Mouse (Mus musculus) heart, embryonic 16.5 days (tissue): ENCODE results near the gene Ccdc32. TPM values are rescaled to one million over a fixed set of nuclear protein-coding genes. Genes with fewer than 3 reads are reported as not detected.
A peak's percentile ranks its signal among the peaks of the same experiment; 100 is the strongest.

ENCODE experiments used
- ATAC-seq: fragments of 200-750 bp; cut with Nextera tagmentation; replicated peaks from 2 replicates; pipeline ENCODE4 v1.8.0; 2017; ENCODE audit warnings: moderate number of reproducible peaks; ENCODE audit not compliant: insufficient read depth, low FRiP score; ENCODE audit errors: extremely low read depth
- H3K27ac ChIP-seq: fragments of 300-500 bp; sonication (generic); 2 replicates; pipeline ENCODE4 v1.5.1; 2014; ENCODE audit warnings: mild to moderate bottlenecking, low read length, control low read depth, moderate library complexity
- H3K27me3 ChIP-seq: fragments of 300-500 bp; sonication (generic); 2 replicates; pipeline ENCODE4 v1.6.1; 2014; ENCODE audit warnings: low read length, mixed read lengths; ENCODE audit not compliant: control insufficient read depth, insufficient read depth
- H3K36me3 ChIP-seq: fragments of 300-500 bp; sonication (generic); 2 replicates; pipeline ENCODE4 v1.6.1; 2014; ENCODE audit not compliant: control insufficient read depth, insufficient read depth
- H3K4me1 ChIP-seq: fragments of 300-500 bp; sonication (generic); 2 replicates; pipeline ENCODE4 v1.6.1; 2014; ENCODE audit warnings: low read length, mixed read lengths; ENCODE audit not compliant: control insufficient read depth, insufficient read depth
- H3K4me2 ChIP-seq: fragments of 300-500 bp; sonication (generic); 2 replicates; pipeline ENCODE4 v1.6.1; 2014; ENCODE audit warnings: low read depth, mild to moderate bottlenecking, control low read depth, low read length
- H3K4me3 ChIP-seq: fragments of 300-500 bp; sonication (generic); 2 replicates; pipeline ENCODE4 v1.5.1; 2014; ENCODE audit warnings: mild to moderate bottlenecking, control low read depth, low read length
- H3K9ac ChIP-seq: fragments of 300-500 bp; sonication (generic); 2 replicates; pipeline ENCODE4 v1.6.1; 2014; ENCODE audit warnings: low read length, control low read depth
- H3K9me3 ChIP-seq: fragments of 300-500 bp; sonication (generic); replicated peaks from 2 replicates; pipeline ENCODE4 v1.6.1; 2016; ENCODE audit warnings: low read length; ENCODE audit not compliant: control insufficient read depth
- WGBS: fragments of 180-500 bp; shearing (Covaris S2); extraction: QIAGEN DNeasy Blood & Tissue Kit; methylation state at CpG from one replicate; pipeline ENCODE4 v1.1.7; 2014; 5-methylcytosine and 5-hydroxymethylcytosine counted together
- polyA plus RNA-seq: library from polyadenylated mRNA; unstranded; fragments of >200 nt; fragmentation: Nextera tagmentation; extraction: Ambion mirVana; gene quantifications from 2 replicates; pipeline ENCODE4 v1.2.1, GENCODE M21; 2015

Ccdc32 gene
- polyA plus RNA-seq, 1 experiment from 2014 or later, result 19.6 TPM

- H3K27me3 ChIP-seq, result peaks cover 10% of the 10 kb centered on the region; the same call in 1 of the 2 replicates
- no peaks in the 10 kb centered on the region for H3K4me1 ChIP-seq
- H3K27ac ChIP-seq, result no peak overlapping the region
- H3K4me2 ChIP-seq, result no peak overlapping the region
- no peak for ATAC-seq
- no peaks in the 10 kb centered on the region for H3K9me3 ChIP-seq
- 56% methylated on average over 6 of the region's 6 CpGs for WGBS
- H3K4me3 ChIP-seq, result no peak overlapping the region
- no peak overlapping the region for H3K9ac ChIP-seq
- H3K36me3 ChIP-seq, result no peaks in the 10 kb centered on the region
Measured at GRCm38 (mm10) chr2:118998115-118998866, 30.9 kb downstream of the Ccdc32 start.

- Histone ChIP-seq H3K27ac (no peak overlapping the region), H3K4me1 (no peaks in the 10 kb centered on the region), H3K4me2 (no peak overlapping the region), H3K9me3 (no peaks in the 10 kb centered on the region), H3K27me3 (peaks cover 10% of the 10 kb centered on the region; the same call in 1 of the 2 replicates), H3K4me3 (no peak overlapping the region), H3K36me3 (no peaks in the 10 kb centered on the region), H3K9ac (no peak overlapping the region)
- no peak for ATAC-seq
- WGBS, result 59% methylated on average over 1 of the region's 1 CpGs
Measured at GRCm38 (mm10) chr2:118996798-118997105, 32.4 kb downstream of the Ccdc32 start.

GRCm38 (mm10) chr2:118995919-118996797 is 33.0 kb downstream of the Ccdc32 start:
- Histone ChIP-seq H3K9me3 (no peaks in the 10 kb centered on the region), H3K4me1 (no peaks in the 10 kb centered on the region), H3K27ac (no peak overlapping the region), H3K4me3 (no peak overlapping the region), H3K36me3 (no peaks in the 10 kb centered on the region), H3K27me3 (peaks cover 10% of the 10 kb centered on the region; the same call in 1 of the 2 replicates), H3K4me2 (no peak overlapping the region), H3K9ac (no peak overlapping the region)
- ATAC-seq, result no peak
- 44% methylated on average over 16 of the region's 16 CpGs for WGBS

GRCm38 (mm10) chr2:118995490-118995889 is 33.7 kb downstream of the Ccdc32 start:
- peaks cover 10% of the 10 kb centered on the region; the same call in 1 of the 2 replicates for H3K27me3 ChIP-seq
- H3K27ac ChIP-seq, result no peak overlapping the region
- peaks cover under 1% of the 10 kb centered on the region; the same call in 1 of the 2 replicates for H3K9me3 ChIP-seq
- ATAC-seq, result no peak
- no peak overlapping the region for H3K4me3 ChIP-seq
- H3K4me2 ChIP-seq, result no peak overlapping the region
- H3K4me1 ChIP-seq, result no peaks in the 10 kb centered on the region
- H3K36me3 ChIP-seq, result no peaks in the 10 kb centered on the region
- H3K9ac ChIP-seq, result no peak overlapping the region
- 64% methylated on average over 5 of the region's 5 CpGs for WGBS

- no peaks in the 10 kb centered on the region for H3K27me3 ChIP-seq
- H3K4me1 ChIP-seq, result no peaks in the 10 kb centered on the region
- no peaks in the 10 kb centered on the region for H3K36me3 ChIP-seq
- H3K9me3 ChIP-seq, result 0 out of 2 replicates have a peak, but pooled peaks cover 2% of the 10 kb centered on the region
- no peak overlapping the region for H3K27ac ChIP-seq
- ATAC-seq, result no peak
- WGBS, result 65% methylated on average over 8 of the region's 8 CpGs
- no peak overlapping the region for H3K4me2 ChIP-seq
- no peak overlapping the region for H3K9ac ChIP-seq
- H3K4me3 ChIP-seq, result no peak overlapping the region
Measured at GRCm38 (mm10) chr2:118983812-118984211, 45.4 kb downstream of the Ccdc32 start.

GRCm38 (mm10) chr2:118980841-118981240 is 48.4 kb downstream of the Ccdc32 start:
- Histone ChIP-seq H3K27ac (no peak overlapping the region), H3K9ac (no peak overlapping the region), H3K4me3 (no peak overlapping the region), H3K9me3 (0 out of 2 replicates have a peak, but pooled peaks cover 2% of the 10 kb centered on the region), H3K4me1 (peaks cover 1% of the 10 kb centered on the region), H3K36me3 (no peaks in the 10 kb centered on the region), H3K27me3 (peaks cover 5% of the 10 kb centered on the region; the same call in 1 of the 2 replicates), H3K4me2 (no peak overlapping the region)
- no peak for ATAC-seq
- WGBS, result 79% methylated on average over 6 of the region's 6 CpGs

- 31% methylated on average over 6 of the region's 6 CpGs for WGBS
- Histone ChIP-seq H3K27ac (no peak overlapping the region), H3K4me2 (no peak overlapping the region), H3K36me3 (no peaks in the 10 kb centered on the region), H3K9ac (no peak overlapping the region), H3K27me3 (peaks cover 19% of the 10 kb centered on the region), H3K9me3 (0 out of 2 replicates have a peak, but pooled peaks cover 2% of the 10 kb centered on the region), H3K4me3 (no peak overlapping the region), H3K4me1 (peaks cover 8% of the 10 kb centered on the region)
- ATAC-seq, result no peak
Measured at GRCm38 (mm10) chr2:118978064-118978463, 51.1 kb downstream of the Ccdc32 start.

GRCm38 (mm10) chr2:118976941-118977340 is 52.3 kb downstream of the Ccdc32 start:
- Histone ChIP-seq H3K27me3 (peaks cover 19% of the 10 kb centered on the region), H3K4me2 (peak overlapping the region; percentile 97), H3K9ac (peak overlapping the region; percentile 84), H3K4me1 (peaks cover 8% of the 10 kb centered on the region), H3K36me3 (no peaks in the 10 kb centered on the region), H3K27ac (no peak overlapping the region), H3K9me3 (no peaks in the 10 kb centered on the region), H3K4me3 (peak overlapping the region; percentile 72)
- ATAC-seq, result no peak
- WGBS, result 21% methylated on average over 5 of the region's 5 CpGs
